Mouse (Mus musculus) macrophage (primary cell): Measurements from ENCODE around the gene Pip5k1c. TPM values are rescaled to one million over a fixed set of nuclear protein-coding genes. Genes with fewer than 3 reads are reported as not detected.

ENCODE experiments used
- H3K27ac ChIP-seq: fragments of 350-480 bp; formaldehyde crosslinking; 2 replicates; pipeline ENCODE4 v1.9.0; 2021
- H3K36me3 ChIP-seq: fragments of 350-480 bp; formaldehyde crosslinking; 2 replicates; pipeline ENCODE4 v1.9.0; 2021; ENCODE audit errors: inconsistent target
- H3K4me3 ChIP-seq: fragments of 350-480 bp; formaldehyde crosslinking; 2 replicates; pipeline ENCODE4 v1.9.0; 2021; ENCODE audit errors: inconsistent target
- H3K79me2 ChIP-seq: fragments of 350-480 bp; formaldehyde crosslinking; 2 replicates; pipeline ENCODE4 v1.9.0; 2021; ENCODE audit errors: inconsistent target
- WGBS: methylation state at CpG from one replicate; pipeline ENCODE4 v1.1.7; 2026; ENCODE audit warnings: inconsistent platforms; ENCODE audit not compliant: missing documents; 5-methylcytosine and 5-hydroxymethylcytosine counted together
- polyA plus RNA-seq: library from polyadenylated mRNA; stranded (reverse); fragments of 250-400 nt; gene quantifications from 3 replicates; pipeline ENCODE4 v1.2.4, GENCODE M21; 2018; ENCODE audit warnings: inconsistent platforms

Gene Pip5k1c
- polyA plus RNA-seq, 1 experiment from 2014 or later = 85.8 TPM

GRCm38 (mm10) chr10:81302781-81303218, 10.0 kb downstream of the Pip5k1c start:
- 34% methylated on average over 14 of the region's 14 CpGs for WGBS

GRCm38 (mm10) chr10:81303258-81303657, 10.5 kb downstream of the Pip5k1c start:
- Histone ChIP-seq H3K79me2 (peaks cover 90% of the 10 kb centered on the region), H3K4me3 (no peak overlapping the region), H3K36me3 (peaks cover 32% of the 10 kb centered on the region), H3K27ac (peak overlapping the region; percentile 46)
- WGBS = 20% methylated on average over 10 of the region's 10 CpGs

More at GRCm38 (mm10) chr10:81302781-81303218, 10.0 kb downstream of the Pip5k1c start:
- H3K4me3 ChIP-seq = no peak overlapping the region
- H3K27ac ChIP-seq = peak overlapping the region; percentile 46
- peaks cover 94% of the 10 kb centered on the region for H3K79me2 ChIP-seq
- peaks cover 27% of the 10 kb centered on the region for H3K36me3 ChIP-seq

GRCm38 (mm10) chr10:81303761-81304160, 11.0 kb downstream of the Pip5k1c start:
- H3K27ac ChIP-seq = peak overlapping the region; percentile 46
- peaks cover 85% of the 10 kb centered on the region for H3K79me2 ChIP-seq
- H3K4me3 ChIP-seq = no peak overlapping the region
- WGBS = 27% methylated on average over 7 of the region's 7 CpGs
- H3K36me3 ChIP-seq = peaks cover 37% of the 10 kb centered on the region

- 33% methylated on average over 6 of the region's 9 CpGs for WGBS
- H3K79me2 ChIP-seq = peaks cover 75% of the 10 kb centered on the region
- peaks cover 46% of the 10 kb centered on the region for H3K36me3 ChIP-seq
- H3K27ac ChIP-seq = no peak overlapping the region
- no peak overlapping the region for H3K4me3 ChIP-seq
Observed at GRCm38 (mm10) chr10:81304597-81305238, 12.0 kb downstream of the Pip5k1c start.

GRCm38 (mm10) chr10:81305663-81306062, 12.9 kb downstream of the Pip5k1c start:
- Histone ChIP-seq H3K4me3 (no peak overlapping the region), H3K79me2 (peaks cover 66% of the 10 kb centered on the region), H3K36me3 (peaks cover 56% of the 10 kb centered on the region), H3K27ac (no peak overlapping the region)
- WGBS = 95% methylated on average over 12 of the region's 14 CpGs

GRCm38 (mm10) chr10:81306173-81306668, 13.5 kb downstream of the Pip5k1c start:
- Histone ChIP-seq H3K4me3 (no peak overlapping the region), H3K36me3 (peaks cover 61% of the 10 kb centered on the region), H3K27ac (no peak overlapping the region), H3K79me2 (peaks cover 60% of the 10 kb centered on the region)
- WGBS = 93% methylated on average over 11 of the region's 12 CpGs

GRCm38 (mm10) chr10:81306837-81307682, 14.3 kb downstream of the Pip5k1c start:
- Histone ChIP-seq H3K79me2 (peaks cover 52% of the 10 kb centered on the region), H3K36me3 (peaks cover 70% of the 10 kb centered on the region), H3K27ac (no peak overlapping the region), H3K4me3 (no peak overlapping the region)
- WGBS = 94% methylated on average over 21 of the region's 21 CpGs

- Histone ChIP-seq H3K27ac (no peak overlapping the region), H3K36me3 (peaks cover 93% of the 10 kb centered on the region), H3K79me2 (peaks cover 26% of the 10 kb centered on the region), H3K4me3 (no peak overlapping the region)
- WGBS = 79% methylated on average over 5 of the region's 5 CpGs
Observed at GRCm38 (mm10) chr10:81309571-81309970, 16.8 kb downstream of the Pip5k1c start.

GRCm38 (mm10) chr10:81313581-81313980, 20.8 kb downstream of the Pip5k1c start:
- 97% methylated on average over 13 of the region's 13 CpGs for WGBS
- Histone ChIP-seq H3K4me3 (no peak overlapping the region), H3K27ac (no peak overlapping the region), H3K36me3 (peaks cover 84% of the 10 kb centered on the region), H3K79me2 (no peaks in the 10 kb centered on the region; the same call in 1 of the 2 replicates)

GRCm38 (mm10) chr10:81314201-81314600, 21.4 kb downstream of the Pip5k1c start:
- Histone ChIP-seq H3K79me2 (no peaks in the 10 kb centered on the region; the same call in 1 of the 2 replicates), H3K27ac (no peak overlapping the region), H3K36me3 (peaks cover 78% of the 10 kb centered on the region), H3K4me3 (no peak overlapping the region)
- WGBS = 81% methylated on average over 7 of the region's 7 CpGs

GRCm38 (mm10) chr10:81315587-81315986, 22.8 kb downstream of the Pip5k1c start:
- H3K4me3 ChIP-seq = no peak overlapping the region
- WGBS = 91% methylated on average over 8 of the region's 16 CpGs
- no peaks in the 10 kb centered on the region; the same call in 1 of the 2 replicates for H3K79me2 ChIP-seq
- H3K36me3 ChIP-seq = peaks cover 64% of the 10 kb centered on the region
- no peak overlapping the region for H3K27ac ChIP-seq

- Histone ChIP-seq H3K79me2 (peaks cover 2% of the 10 kb centered on the region), H3K4me3 (no peak overlapping the region), H3K27ac (no peak overlapping the region), H3K36me3 (peaks cover 55% of the 10 kb centered on the region)
- 84% methylated on average over 14 of the region's 16 CpGs for WGBS
Observed at GRCm38 (mm10) chr10:81316338-81317060, 23.7 kb downstream of the Pip5k1c start.

- H3K4me3 ChIP-seq = no peak overlapping the region
- WGBS = 67% methylated on average over 20 of the region's 20 CpGs
- H3K36me3 ChIP-seq = peaks cover 47% of the 10 kb centered on the region; the same call in 1 of the 2 replicates
- peaks cover 10% of the 10 kb centered on the region for H3K79me2 ChIP-seq
- H3K27ac ChIP-seq = no peak overlapping the region
Observed at GRCm38 (mm10) chr10:81317273-81317672, 24.5 kb downstream of the Pip5k1c start.

- Histone ChIP-seq H3K27ac (peak overlapping the region; percentile 93), H3K79me2 (peaks cover 25% of the 10 kb centered on the region), H3K4me3 (no peak overlapping the region), H3K36me3 (peaks cover 46% of the 10 kb centered on the region)
- 86% methylated on average over 13 of the region's 13 CpGs for WGBS
Observed at GRCm38 (mm10) chr10:81318589-81319329, 26.0 kb downstream of the Pip5k1c start.
